Mouse (Mus musculus) layer of hippocampus, adult 2 months (tissue): ENCODE data around the gene St6galnac6. TPM values are rescaled to one million over a fixed set of nuclear protein-coding genes. Genes with fewer than 3 reads are reported as not detected.

Source experiments
- DNase-seq, 2 experiments: peaks; one replicate each; pipeline ENCODE4 v3.0.0; 2022; ENCODE audit warnings: low spot score in 2 of 2
- H3K27ac ChIP-seq: fragments of 200-600 bp; 2 replicates; pipeline ENCODE4 v1.8.1; 2022
- H3K4me3 ChIP-seq: fragments of 200-600 bp; 2 replicates; pipeline ENCODE4 v1.8.1; 2022; ENCODE audit warnings: mild to moderate bottlenecking
- CTCF ChIP-seq: fragments of 200-600 bp; conservative IDR thresholded peaks from 2 replicates; pipeline ENCODE4 v1.8.1; 2022; ENCODE audit warnings: antibody characterized with exemption, mild to moderate bottlenecking, moderate library complexity
- total RNA-seq, 2 experiments: library from RNA; stranded (reverse); gene quantifications; 2 replicates each; pipeline ENCODE4 v1.2.3; 2021

Gene St6galnac6
- total RNA-seq, 2 experiments from 2014 or later, result 117 to 124 TPM

- peak overlapping the region; percentile 88 for H3K27ac ChIP-seq
- TF ChIP-seq CTCF, result no peak
- peak overlapping the region; percentile 46 for H3K4me3 ChIP-seq
- no peak for DNase-seq
These were observed 27.9 kb downstream of the St6galnac6 start for GRCm38 (mm10) chr2:32627266-32628043.

GRCm38 (mm10) chr2:32628044-32628550, 28.6 kb downstream of the St6galnac6 start:
- no peak for DNase-seq
- H3K27ac ChIP-seq, result peak overlapping the region; percentile 88

GRCm38 (mm10) chr2:32628729-32629128, 29.2 kb downstream of the St6galnac6 start:
- no peak for TF ChIP-seq CTCF
- DNase-seq, result peak; percentile 69 to 75
- Histone ChIP-seq H3K27ac (peak overlapping the region; percentile 88), H3K4me3 (peak overlapping the region; percentile 46)

More at GRCm38 (mm10) chr2:32628044-32628550, 28.6 kb downstream of the St6galnac6 start:
- peak overlapping the region; percentile 46 for H3K4me3 ChIP-seq
- TF ChIP-seq CTCF, result no peak

- peak overlapping the region; percentile 88 for H3K27ac ChIP-seq
- no peak for TF ChIP-seq CTCF
- H3K4me3 ChIP-seq, result peak overlapping the region; percentile 46
- peak in 1 of 2 experiments; percentile 48 for DNase-seq
These were observed 29.9 kb downstream of the St6galnac6 start for GRCm38 (mm10) chr2:32629276-32629976.

GRCm38 (mm10) chr2:32630036-32630435, 30.5 kb downstream of the St6galnac6 start:
- no peak for DNase-seq
- peak overlapping the region; percentile 88; the same call in 1 of the 2 replicates for H3K27ac ChIP-seq
- no peak overlapping the region; the same call in 1 of the 2 replicates for H3K4me3 ChIP-seq
- no peak for TF ChIP-seq CTCF

GRCm38 (mm10) chr2:32631046-32631445, 31.5 kb downstream of the St6galnac6 start:
- no peak overlapping the region; the same call in 1 of the 2 replicates for H3K27ac ChIP-seq
- TF ChIP-seq CTCF, result no peak
- no peak overlapping the region for H3K4me3 ChIP-seq
- no peak for DNase-seq

- peak; percentile 79 to 85 for DNase-seq
- peak; percentile 97 for TF ChIP-seq CTCF
- no peak overlapping the region for H3K4me3 ChIP-seq
- peak overlapping the region; percentile 46; the same call in 1 of the 2 replicates for H3K27ac ChIP-seq
These were observed 32.4 kb downstream of the St6galnac6 start for GRCm38 (mm10) chr2:32631737-32632394.

- TF ChIP-seq CTCF, result no peak
- DNase-seq, result no peak
- peak overlapping the region; percentile 46; the same call in 1 of the 2 replicates for H3K27ac ChIP-seq
- no peak overlapping the region for H3K4me3 ChIP-seq
These were observed 34.2 kb downstream of the St6galnac6 start for GRCm38 (mm10) chr2:32633660-32634059.

- no peak for TF ChIP-seq CTCF
- Histone ChIP-seq H3K27ac (no peak overlapping the region), H3K4me3 (no peak overlapping the region)
- no peak for DNase-seq
These were observed 35.0 kb downstream of the St6galnac6 start for GRCm38 (mm10) chr2:32634277-32635105.

GRCm38 (mm10) chr2:32636617-32637016, 37.1 kb downstream of the St6galnac6 start:
- Histone ChIP-seq H3K27ac (no peak overlapping the region), H3K4me3 (no peak overlapping the region)
- DNase-seq, result no peak
- TF ChIP-seq CTCF, result no peak

GRCm38 (mm10) chr2:32637778-32638281, 38.3 kb downstream of the St6galnac6 start:
- TF ChIP-seq CTCF, result no peak
- Histone ChIP-seq H3K4me3 (no peak overlapping the region), H3K27ac (0 out of 2 replicates have a peak overlapping the region, but pooled peaks have one; percentile 19)
- DNase-seq, result no peak

- DNase-seq, result no peak
- TF ChIP-seq CTCF, result peak; percentile 15; the same call in 1 of the 2 replicates
- Histone ChIP-seq H3K27ac (no peak overlapping the region), H3K4me3 (no peak overlapping the region)
These were observed 40.1 kb downstream of the St6galnac6 start for GRCm38 (mm10) chr2:32639632-32640031.
